Mouse (Mus musculus): ENCODE results near the gene Spcs1.

DNA sequence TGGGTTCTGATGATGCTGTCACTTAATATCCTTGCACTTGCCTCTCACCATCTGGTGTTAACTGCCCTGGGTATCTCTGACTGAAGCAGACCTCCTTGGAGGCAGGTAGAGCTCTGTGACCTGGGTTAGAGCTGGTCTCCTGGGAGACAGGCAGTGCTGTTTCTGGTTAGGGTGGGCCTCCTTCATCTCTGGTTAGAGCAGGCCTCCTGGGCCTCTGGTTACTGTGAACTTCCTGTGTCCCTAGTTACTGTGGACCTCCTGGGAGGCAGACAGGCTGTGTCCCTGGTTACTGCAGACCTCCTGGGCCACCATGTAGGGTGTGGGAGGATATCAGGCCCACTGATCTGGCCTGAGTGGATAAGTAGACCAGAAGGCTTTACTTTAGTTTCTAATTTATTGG is 5.1 kb downstream of the Spcs1 start:
- TF ChIP-seq CTCF (IDR thresholded peaks at IDR 0.05; ENCODE audit: low read depth) (no peak), EP300 (IDR thresholded peaks at IDR 0.05; ENCODE audit: low read depth) (no peak)

Data from heart, postnatal 0 days (tissue).